Mouse (Mus musculus): ENCODE measurements around the gene Nid1.
"Not testable (repeated sequence)": the region's sequence is repeated elsewhere in the genome, so short reads cannot be mapped to it uniquely, and the experiment has no call there.

Nid1 gene

GRCm38 (mm10) chr13:13493517-13493916, 56.2 kb downstream of the Nid1 start:
- DNase-seq (ENCODE audit: low read depth), result no peak

GRCm38 (mm10) chr13:13498022-13498421, 60.7 kb downstream of the Nid1 start:
- no peak for DNase-seq (ENCODE audit: low read depth)

DNA sequence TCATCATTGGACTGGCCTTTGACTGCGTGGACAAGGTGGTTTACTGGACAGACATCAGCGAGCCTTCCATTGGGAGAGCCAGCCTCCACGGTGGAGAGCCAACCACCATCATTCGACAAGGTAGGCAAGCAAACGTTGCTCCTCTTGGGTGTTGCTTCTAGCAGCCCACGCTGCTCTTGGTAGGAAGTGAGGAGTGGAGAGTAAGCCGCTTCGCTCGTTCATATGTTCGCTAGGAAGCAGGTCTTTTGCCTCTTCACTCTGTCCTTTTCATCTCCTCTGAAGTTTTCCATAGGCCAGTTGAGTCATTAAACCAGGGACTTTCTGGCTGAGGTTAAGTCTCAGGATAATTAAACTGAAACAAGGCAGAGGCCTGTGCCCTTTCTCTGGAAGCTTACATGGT, 65.1 kb downstream of the Nid1 start:
- no peak for DNase-seq (ENCODE audit: low read depth)

- DNase-seq (ENCODE audit: low read depth), result no peak
Observed at GRCm38 (mm10) chr13:13503695-13504386, 66.5 kb downstream of the Nid1 start.

GRCm38 (mm10) chr13:13505063-13505462, 67.7 kb downstream of the Nid1 start:
- DNase-seq (ENCODE audit: low read depth), result no peak

DNA sequence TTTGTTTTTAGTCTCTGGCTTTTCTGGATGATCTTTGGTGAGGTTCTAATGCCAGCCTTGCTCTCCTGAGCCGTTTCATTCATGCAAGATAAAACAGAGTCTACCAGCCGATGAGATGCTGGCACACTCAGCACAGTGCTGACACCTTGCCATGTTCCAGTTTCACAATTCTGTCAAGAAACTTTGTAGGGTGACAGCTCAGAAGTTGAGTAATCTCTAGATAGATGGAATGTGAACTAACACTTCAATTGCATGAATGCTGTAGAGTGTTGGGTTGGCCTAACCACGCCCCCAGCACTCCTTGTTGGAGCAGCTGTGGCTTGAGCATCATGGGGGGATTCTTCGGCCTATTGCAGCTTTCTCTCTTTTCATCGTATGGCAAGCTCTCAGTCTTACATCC, 69.2 kb downstream of the Nid1 start:
- DNase-seq (ENCODE audit: low read depth), result no peak

DNA sequence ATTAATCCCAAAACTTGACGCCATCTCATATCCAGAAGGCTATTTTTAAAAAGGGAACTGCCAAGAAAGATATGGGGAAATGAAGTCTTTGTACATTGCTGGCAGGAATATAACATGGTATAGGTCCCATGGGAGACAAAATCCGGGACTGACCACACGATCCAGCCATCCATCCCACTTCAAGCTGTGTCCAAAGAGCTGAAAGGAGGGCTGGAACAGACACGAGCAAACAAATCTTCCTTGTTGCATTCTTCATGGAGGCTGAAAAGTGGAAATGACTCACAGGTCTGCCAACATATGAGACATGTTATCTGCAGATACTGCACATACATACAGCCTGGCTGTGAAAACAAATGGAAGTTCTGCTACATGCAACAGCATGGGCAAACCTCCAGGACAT, 77.5 kb downstream of the Nid1 start:
- no peak for DNase-seq (ENCODE audit: low read depth)

- peak; percentile 38 for DNase-seq (ENCODE audit: low read depth)
Observed at GRCm38 (mm10) chr13:13516376-13517225, 79.2 kb downstream of the Nid1 start.

GRCm38 (mm10) chr13:13518114-13518513, 80.8 kb downstream of the Nid1 start:
- DNase-seq (ENCODE audit: low read depth), result no peak

- DNase-seq (ENCODE audit: low read depth), result no peak
Observed at GRCm38 (mm10) chr13:13520436-13520835, 83.1 kb downstream of the Nid1 start.

- no peak for DNase-seq (ENCODE audit: low read depth)
Observed at GRCm38 (mm10) chr13:13523625-13524584, 86.6 kb downstream of the Nid1 start.

DNA sequence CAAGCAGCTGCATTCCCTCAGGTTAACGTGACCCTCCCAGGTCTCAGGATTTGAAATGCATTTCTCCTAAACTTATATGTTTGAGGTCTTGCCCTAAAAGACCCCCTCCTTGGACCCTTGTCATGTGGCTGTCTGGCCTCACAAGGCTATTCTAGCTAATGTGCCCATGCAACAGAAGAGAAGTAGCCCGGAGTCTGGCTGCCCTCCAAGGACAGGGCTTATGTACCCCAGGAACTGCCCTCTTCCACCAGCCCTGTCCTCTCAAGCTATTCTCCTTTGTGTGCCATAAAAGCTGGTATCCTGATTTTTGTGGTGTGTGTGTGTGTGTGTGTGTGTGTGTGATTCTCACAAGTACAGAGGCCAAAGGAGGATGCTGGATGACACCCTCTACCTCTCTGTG, 87.9 kb downstream of the Nid1 start:
- no peak for DNase-seq (ENCODE audit: low read depth)

- no peak for DNase-seq (ENCODE audit: low read depth)
Observed at GRCm38 (mm10) chr13:13525877-13526276, 88.5 kb downstream of the Nid1 start.

GRCm38 (mm10) chr13:13529115-13529542, 91.8 kb downstream of the Nid1 start:
- DNase-seq (ENCODE audit: low read depth), result no peak

- DNase-seq (ENCODE audit: low read depth), result no peak
Observed at GRCm38 (mm10) chr13:13530913-13531312, 93.6 kb downstream of the Nid1 start.

DNA sequence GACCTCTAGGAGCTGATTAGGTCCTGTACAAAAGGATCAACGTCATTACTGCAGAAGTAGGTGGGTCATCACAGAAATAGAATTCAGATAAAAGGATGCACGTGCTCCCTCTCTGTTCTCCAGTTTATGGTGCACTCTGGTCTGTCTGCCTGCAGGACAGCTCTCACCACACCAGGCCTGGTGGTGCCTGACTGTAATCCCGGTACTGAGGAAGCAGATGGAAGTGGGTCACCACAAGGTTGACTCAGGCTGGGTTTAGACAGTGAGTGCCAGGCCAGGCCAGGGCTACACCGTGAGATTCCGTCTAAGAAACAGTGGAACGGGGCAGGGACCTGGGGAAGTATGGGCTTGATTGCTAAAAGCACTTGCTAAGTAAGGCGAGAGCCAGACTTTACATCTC, 94.6 kb downstream of the Nid1 start:
- DNase-seq (ENCODE audit: low read depth), result no peak

- DNase-seq (ENCODE audit: low read depth), result no peak
Observed at GRCm38 (mm10) chr13:13536555-13536954, 99.2 kb downstream of the Nid1 start.

GRCm38 (mm10) chr13:13537272-13538015, 100.1 kb downstream of the Nid1 start:
- DNase-seq (ENCODE audit: low read depth), result no peak

DNA sequence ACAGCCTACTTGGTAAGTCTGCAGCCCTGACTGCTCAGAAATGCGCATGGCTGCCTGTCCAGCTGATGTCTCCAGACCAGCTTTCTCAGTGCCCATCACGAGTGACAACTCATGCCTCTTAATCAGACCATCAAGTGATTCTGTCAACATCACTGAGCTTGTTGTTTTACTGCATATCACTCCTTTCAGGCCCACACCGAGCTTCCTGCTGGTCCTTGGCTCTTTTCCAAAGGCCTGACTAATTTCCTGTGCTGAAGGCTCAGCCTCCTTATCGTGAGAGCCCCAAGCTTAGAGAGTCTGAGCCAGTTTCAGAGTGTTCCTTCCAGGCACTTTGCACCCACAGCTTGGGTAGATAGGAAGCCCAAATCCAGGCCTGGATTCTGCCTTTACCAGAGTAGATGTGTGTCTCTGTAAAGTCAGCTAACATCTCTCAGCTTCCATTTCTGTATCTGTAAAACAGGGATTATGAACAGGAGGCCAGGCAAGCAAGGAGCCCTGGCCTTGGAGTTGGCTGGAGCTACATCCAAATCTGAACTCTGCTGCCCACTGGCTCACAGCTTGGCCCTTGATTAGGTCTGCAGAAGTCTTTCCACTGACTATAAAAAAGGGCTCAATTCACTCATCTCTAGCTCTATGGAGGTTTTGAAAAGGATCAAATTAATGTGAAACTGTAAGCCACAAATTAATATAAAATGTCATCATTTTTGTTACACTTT, 101.4 kb downstream of the Nid1 start:
- DNase-seq (ENCODE audit: low read depth), result no peak

DNA sequence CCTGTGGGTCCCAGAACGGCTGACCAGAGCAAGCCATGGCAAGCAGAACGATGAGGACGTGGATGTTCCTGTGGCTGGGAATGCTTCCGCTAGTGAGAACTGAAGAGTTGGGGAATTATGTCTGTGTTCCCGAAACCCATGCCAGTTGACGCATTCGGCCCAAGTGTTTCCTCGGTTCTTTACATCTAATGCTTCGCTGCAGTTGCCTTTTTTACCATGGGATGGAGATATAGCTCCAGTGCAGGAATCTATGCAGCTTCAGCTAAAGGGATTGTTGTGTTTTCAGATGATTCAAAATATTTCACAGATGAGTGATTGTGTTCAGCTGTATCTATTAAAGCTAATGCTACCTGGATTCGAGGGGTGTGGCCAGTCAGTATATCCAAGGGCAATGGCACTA, 105.7 kb downstream of the Nid1 start:
- DNase-seq (ENCODE audit: low read depth), result not testable (repeated sequence)

DNA sequence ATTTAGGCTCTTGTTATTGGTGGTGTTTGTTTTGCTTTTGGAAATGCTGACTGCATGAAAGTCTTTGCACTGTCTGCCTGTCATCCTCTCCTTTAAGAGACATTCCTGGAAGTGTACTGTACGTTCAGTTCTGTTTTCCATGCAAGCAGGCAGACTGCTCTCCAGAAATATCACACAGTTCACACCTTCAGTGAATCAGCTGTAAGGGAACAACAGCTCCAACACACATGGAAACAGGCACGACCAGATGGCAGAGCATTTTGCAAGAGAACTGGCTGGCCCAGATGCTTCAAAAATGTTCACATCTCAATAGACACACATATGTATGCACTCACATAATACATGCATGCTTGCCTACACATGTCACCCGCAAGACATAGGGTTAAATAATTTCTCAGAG, 109.4 kb downstream of the Nid1 start:
- no peak for DNase-seq (ENCODE audit: low read depth)
